Mouse (Mus musculus): ENCODE measurements at regions not wholly inside any gene's neighbourhood (a gene's known extent, or its start where the extent isn't known, plus 50 kb on each side); places are given as distances from the start of the nearest gene placed in this dataset.

GRCm38 (mm10) chr8:41779459-41779858 is 362.6 kb upstream of the Frg1 start:
- no peak for TF ChIP-seq POLR2A (IDR thresholded peaks at IDR 0.05; ENCODE audit: extremely low read depth, insufficient read depth, low read length)
- no peak overlapping the region for H3K4me3 ChIP-seq (ENCODE audit: insufficient read depth, low read length)
- no peaks in the 10 kb centered on the region for H3K4me1 ChIP-seq (ENCODE audit: control insufficient read depth, insufficient read depth, low read length)
- no peak overlapping the region for H3K27ac ChIP-seq (ENCODE audit: insufficient read depth, low read length)

GRCm38 (mm10) chr8:41771729-41772128 is 354.9 kb upstream of the Frg1 start:
- H3K4me3 ChIP-seq (ENCODE audit: insufficient read depth, low read length) = no peak overlapping the region
- H3K27ac ChIP-seq (ENCODE audit: insufficient read depth, low read length) = no peak overlapping the region
- H3K4me1 ChIP-seq (ENCODE audit: control insufficient read depth, insufficient read depth, low read length) = no peaks in the 10 kb centered on the region
- no peak for TF ChIP-seq POLR2A (IDR thresholded peaks at IDR 0.05; ENCODE audit: extremely low read depth, insufficient read depth, low read length)
- no peak for TF ChIP-seq CTCF (IDR thresholded peaks at IDR 0.05; ENCODE audit: extremely low read depth, insufficient read depth, low read length)

GRCm38 (mm10) chr8:41753481-41753880 is 336.6 kb upstream of the Frg1 start:
- Histone ChIP-seq H3K4me1 (ENCODE audit: control insufficient read depth, insufficient read depth, low read length) (no peaks in the 10 kb centered on the region; the same call in 1 of the 2 replicates), H3K27ac (ENCODE audit: insufficient read depth, low read length) (no peak overlapping the region), H3K4me3 (ENCODE audit: insufficient read depth, low read length) (no peak overlapping the region)
- TF ChIP-seq POLR2A (IDR thresholded peaks at IDR 0.05; ENCODE audit: extremely low read depth, insufficient read depth, low read length) = no peak

GRCm38 (mm10) chr8:41752641-41753040 is 335.8 kb upstream of the Frg1 start:
- TF ChIP-seq POLR2A (IDR thresholded peaks at IDR 0.05; ENCODE audit: extremely low read depth, insufficient read depth, low read length) (no peak), CTCF (IDR thresholded peaks at IDR 0.05; ENCODE audit: extremely low read depth, insufficient read depth, low read length) (no peak)
- H3K27ac ChIP-seq (ENCODE audit: insufficient read depth, low read length) = no peak overlapping the region
- H3K4me3 ChIP-seq (ENCODE audit: insufficient read depth, low read length) = no peak overlapping the region
- no peaks in the 10 kb centered on the region; the same call in 1 of the 2 replicates for H3K4me1 ChIP-seq (ENCODE audit: control insufficient read depth, insufficient read depth, low read length)

GRCm38 (mm10) chr8:41747024-41747423 is 330.1 kb upstream of the Frg1 start:
- no peaks in the 10 kb centered on the region for H3K4me1 ChIP-seq (ENCODE audit: control insufficient read depth, insufficient read depth, low read length)
- no peak overlapping the region for H3K27ac ChIP-seq (ENCODE audit: insufficient read depth, low read length)
- TF ChIP-seq POLR2A (IDR thresholded peaks at IDR 0.05; ENCODE audit: extremely low read depth, insufficient read depth, low read length) (no peak), CTCF (IDR thresholded peaks at IDR 0.05; ENCODE audit: extremely low read depth, insufficient read depth, low read length) (no peak)
- no peak overlapping the region for H3K4me3 ChIP-seq (ENCODE audit: insufficient read depth, low read length)

DNA sequence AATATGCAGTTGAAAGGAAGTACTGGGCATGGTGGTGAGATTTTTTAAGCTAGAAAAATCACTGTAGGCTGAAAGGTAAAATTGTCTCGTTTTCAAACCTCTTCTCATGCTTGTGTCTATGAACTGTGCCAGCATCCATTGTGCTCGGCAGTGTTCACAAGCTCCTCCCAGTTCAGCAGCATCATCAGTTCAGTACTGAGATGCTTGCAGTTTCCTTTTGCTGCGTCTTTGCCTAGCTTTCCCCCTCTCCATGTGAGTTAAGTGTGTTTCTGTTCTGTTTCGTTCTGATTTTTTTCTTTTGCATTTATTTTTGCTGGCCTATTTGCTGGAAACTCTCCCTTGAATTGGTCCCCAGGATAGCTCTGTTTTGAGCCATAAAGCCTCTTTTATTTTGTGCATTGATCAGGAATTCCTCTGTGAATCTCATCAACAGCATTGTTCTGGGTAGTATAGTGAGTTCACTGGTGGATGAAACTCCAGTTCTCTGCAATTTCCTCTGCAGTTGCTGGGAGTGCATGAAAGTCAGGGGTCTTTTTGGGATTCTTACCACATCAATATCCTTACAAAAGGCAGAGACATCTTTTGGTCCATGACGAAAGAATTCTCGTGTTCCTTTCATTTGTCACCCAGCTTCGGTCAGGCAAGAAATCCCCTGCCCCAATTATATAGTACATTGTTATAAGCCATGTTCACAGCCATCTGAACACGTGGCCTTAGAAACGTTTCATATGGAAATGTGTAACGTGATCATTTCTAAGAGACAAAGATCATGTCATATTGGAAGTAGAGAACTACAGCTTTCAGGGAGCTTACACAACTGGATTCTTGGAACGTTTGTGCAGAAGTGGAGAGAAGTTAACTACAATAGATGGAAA is 326.2 kb upstream of the Frg1 start:
- Histone ChIP-seq H3K4me3 (ENCODE audit: insufficient read depth, low read length) (no peak overlapping the region), H3K27ac (ENCODE audit: insufficient read depth, low read length) (no peak overlapping the region), H3K4me1 (ENCODE audit: control insufficient read depth, insufficient read depth, low read length) (no peaks in the 10 kb centered on the region)
- no peak for TF ChIP-seq CTCF (IDR thresholded peaks at IDR 0.05; ENCODE audit: extremely low read depth, insufficient read depth, low read length)
- no peak for TF ChIP-seq POLR2A (IDR thresholded peaks at IDR 0.05; ENCODE audit: extremely low read depth, insufficient read depth, low read length)

- no peak for TF ChIP-seq POLR2A (IDR thresholded peaks at IDR 0.05; ENCODE audit: extremely low read depth, insufficient read depth, low read length)
- TF ChIP-seq CTCF (IDR thresholded peaks at IDR 0.05; ENCODE audit: extremely low read depth, insufficient read depth, low read length) = no peak
- no peak overlapping the region for H3K4me3 ChIP-seq (ENCODE audit: insufficient read depth, low read length)
Measured at GRCm38 (mm10) chr8:41717002-41717401, 300.1 kb upstream of the Frg1 start.

GRCm38 (mm10) chr8:41713634-41714330 is 296.9 kb upstream of the Frg1 start:
- no peaks in the 10 kb centered on the region for H3K4me1 ChIP-seq (ENCODE audit: control insufficient read depth, insufficient read depth, low read length)
- no peak overlapping the region for H3K27ac ChIP-seq (ENCODE audit: insufficient read depth, low read length)
- no peak overlapping the region for H3K4me3 ChIP-seq (ENCODE audit: insufficient read depth, low read length)
- TF ChIP-seq POLR2A (IDR thresholded peaks at IDR 0.05; ENCODE audit: extremely low read depth, insufficient read depth, low read length) (no peak), CTCF (IDR thresholded peaks at IDR 0.05; ENCODE audit: extremely low read depth, insufficient read depth, low read length) (no peak)

More at GRCm38 (mm10) chr8:41717002-41717401, 300.1 kb upstream of the Frg1 start:
- no peaks in the 10 kb centered on the region for H3K4me1 ChIP-seq (ENCODE audit: control insufficient read depth, insufficient read depth, low read length)
- no peak overlapping the region for H3K27ac ChIP-seq (ENCODE audit: insufficient read depth, low read length)

DNA sequence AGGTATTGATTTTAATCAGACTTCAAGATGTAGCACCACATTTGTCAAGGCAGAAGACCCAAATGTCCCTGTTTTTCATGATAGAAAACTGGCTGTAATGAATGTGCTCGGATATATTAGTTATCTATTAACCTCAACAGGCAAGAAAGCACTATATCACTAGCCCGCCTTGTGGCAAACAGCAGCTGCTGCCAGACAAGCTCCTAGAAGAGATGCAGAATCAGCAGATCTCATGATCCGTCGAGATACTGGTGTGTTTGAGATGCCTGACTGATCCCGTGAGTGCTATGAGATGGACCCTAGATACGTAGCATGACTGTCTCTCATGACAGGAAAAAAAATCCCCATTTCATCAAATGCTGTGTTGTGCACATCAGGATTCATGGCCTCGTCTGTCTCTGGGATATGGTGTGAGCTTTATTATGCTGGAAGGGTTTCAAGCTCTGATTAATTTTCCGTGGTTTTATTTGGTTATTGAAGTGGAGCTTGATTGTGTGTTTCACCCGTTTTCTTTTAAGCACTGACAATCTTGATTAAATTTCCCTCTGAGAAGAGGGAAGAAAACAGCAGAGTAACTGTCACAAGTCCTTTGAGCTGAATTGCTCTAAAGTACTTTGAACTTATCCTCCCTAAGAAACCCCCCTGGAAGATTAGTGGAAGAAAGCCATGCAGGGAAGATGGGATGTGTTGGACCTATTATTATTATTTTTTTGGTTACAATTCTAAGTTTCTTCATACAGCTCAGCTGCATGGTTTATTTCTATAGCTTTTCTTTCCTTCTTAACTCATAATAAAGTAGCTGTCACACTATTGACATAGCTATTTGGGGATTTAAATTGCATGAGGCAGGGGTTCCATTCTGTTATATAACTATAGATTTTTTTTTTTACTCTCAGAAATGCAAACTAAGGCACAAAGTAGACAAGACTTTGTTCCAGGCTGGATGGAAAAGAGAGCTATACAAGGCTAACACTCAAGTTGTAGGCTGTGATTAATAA is 287.4 kb upstream of the Frg1 start:
- H3K4me1 ChIP-seq (ENCODE audit: control insufficient read depth, insufficient read depth, low read length) = no peaks in the 10 kb centered on the region
- no peak for TF ChIP-seq CTCF (IDR thresholded peaks at IDR 0.05; ENCODE audit: extremely low read depth, insufficient read depth, low read length)
- H3K27ac ChIP-seq (ENCODE audit: insufficient read depth, low read length) = no peak overlapping the region
- H3K4me3 ChIP-seq (ENCODE audit: insufficient read depth, low read length) = no peak overlapping the region
